Mouse (Mus musculus): ENCODE measurements around the gene Tenm4. TPM values are rescaled to one million over a fixed set of nuclear protein-coding genes. Genes with fewer than 3 reads are reported as not detected.

Gene Tenm4
- polyA plus RNA-seq, 1 experiment from 2014 or later: 33.1 TPM

GRCm38 (mm10) chr7:96818236-96818916 lies 647.3 kb downstream of the Tenm4 start:
- Histone ChIP-seq H3K27ac (no peak overlapping the region), H3K9me3 (no peaks in the 10 kb centered on the region), H3K9ac (no peak overlapping the region), H3K4me3 (no peak overlapping the region), H3K36me3 (no peaks in the 10 kb centered on the region), H3K27me3 (0 out of 2 replicates have a peak, but pooled peaks cover 2% of the 10 kb centered on the region), H3K4me1 (replicated peaks) (peaks cover 28% of the 10 kb centered on the region), H3K4me2 (no peak overlapping the region)
- WGBS: 91% methylated on average over 6 of the region's 6 CpGs
- no peak for ATAC-seq (ENCODE audit: low FRiP score)

GRCm38 (mm10) chr7:96819538-96819937 lies 648.5 kb downstream of the Tenm4 start:
- no peak for ATAC-seq (ENCODE audit: low FRiP score)
- H3K27ac ChIP-seq: no peak overlapping the region
- 53% methylated on average over 3 of the region's 3 CpGs for WGBS

GRCm38 (mm10) chr7:96820343-96820742 lies 649.3 kb downstream of the Tenm4 start:
- Histone ChIP-seq H3K9me3 (no peaks in the 10 kb centered on the region), H3K27ac (peak overlapping the region; percentile 25; the same call in 1 of the 2 replicates), H3K4me1 (replicated peaks) (peaks cover 27% of the 10 kb centered on the region), H3K4me3 (no peak overlapping the region), H3K27me3 (peaks cover 7% of the 10 kb centered on the region; the same call in 1 of the 2 replicates), H3K36me3 (no peaks in the 10 kb centered on the region), H3K4me2 (no peak overlapping the region), H3K9ac (no peak overlapping the region)
- peak; percentile 53; the same call in 1 of the 2 replicates for ATAC-seq (ENCODE audit: low FRiP score)
- 36% methylated on average over 6 of the region's 6 CpGs for WGBS

More at GRCm38 (mm10) chr7:96819538-96819937, 648.5 kb downstream of the Tenm4 start:
- Histone ChIP-seq H3K9ac (no peak overlapping the region), H3K9me3 (no peaks in the 10 kb centered on the region), H3K36me3 (no peaks in the 10 kb centered on the region), H3K4me3 (no peak overlapping the region), H3K4me1 (replicated peaks) (peaks cover 27% of the 10 kb centered on the region), H3K4me2 (no peak overlapping the region), H3K27me3 (0 out of 2 replicates have a peak, but pooled peaks cover 2% of the 10 kb centered on the region)

- WGBS: 79% methylated on average over 6 of the region's 6 CpGs
- H3K36me3 ChIP-seq: peaks cover 11% of the 10 kb centered on the region; the same call in 1 of the 2 replicates
- H3K27me3 ChIP-seq: peaks cover 4% of the 10 kb centered on the region; the same call in 1 of the 2 replicates
- no peak for ATAC-seq (ENCODE audit: low FRiP score)
- peaks cover 9% of the 10 kb centered on the region for H3K4me1 ChIP-seq (replicated peaks)
- no peak overlapping the region for H3K4me2 ChIP-seq
- no peak overlapping the region for H3K4me3 ChIP-seq
- no peaks in the 10 kb centered on the region for H3K9me3 ChIP-seq
- H3K27ac ChIP-seq: no peak overlapping the region
- no peak overlapping the region for H3K9ac ChIP-seq
Measured at GRCm38 (mm10) chr7:96826101-96826500, 655.1 kb downstream of the Tenm4 start.

GRCm38 (mm10) chr7:96826672-96827071 lies 655.6 kb downstream of the Tenm4 start:
- H3K36me3 ChIP-seq: peaks cover 11% of the 10 kb centered on the region; the same call in 1 of the 2 replicates
- no peak overlapping the region for H3K4me2 ChIP-seq
- WGBS: 90% methylated on average over 6 of the region's 6 CpGs
- no peaks in the 10 kb centered on the region for H3K9me3 ChIP-seq
- peaks cover 12% of the 10 kb centered on the region for H3K4me1 ChIP-seq (replicated peaks)
- peaks cover 4% of the 10 kb centered on the region; the same call in 1 of the 2 replicates for H3K27me3 ChIP-seq
- no peak overlapping the region for H3K4me3 ChIP-seq
- no peak for ATAC-seq (ENCODE audit: low FRiP score)
- H3K27ac ChIP-seq: no peak overlapping the region
- H3K9ac ChIP-seq: no peak overlapping the region

- WGBS: 17% methylated on average over 9 of the region's 9 CpGs
Measured at GRCm38 (mm10) chr7:96832551-96832950, 661.5 kb downstream of the Tenm4 start.

GRCm38 (mm10) chr7:96833012-96833411 lies 662.0 kb downstream of the Tenm4 start:
- H3K27ac ChIP-seq: peak overlapping the region; percentile 72

More at GRCm38 (mm10) chr7:96832551-96832950, 661.5 kb downstream of the Tenm4 start:
- Histone ChIP-seq H3K9ac (no peak overlapping the region), H3K9me3 (no peaks in the 10 kb centered on the region), H3K36me3 (peaks cover 13% of the 10 kb centered on the region; the same call in 1 of the 2 replicates), H3K4me3 (no peak overlapping the region), H3K4me1 (replicated peaks) (peaks cover 41% of the 10 kb centered on the region), H3K4me2 (no peak overlapping the region), H3K27ac (peak overlapping the region; percentile 72), H3K27me3 (no peaks in the 10 kb centered on the region)
- peak; percentile 67 for ATAC-seq (ENCODE audit: low FRiP score)

GRCm38 (mm10) chr7:96834681-96835289 lies 663.7 kb downstream of the Tenm4 start:
- Histone ChIP-seq H3K4me2 (no peak overlapping the region), H3K9me3 (no peaks in the 10 kb centered on the region), H3K4me1 (replicated peaks) (peaks cover 41% of the 10 kb centered on the region), H3K27ac (peak overlapping the region; percentile 52), H3K36me3 (peaks cover 20% of the 10 kb centered on the region), H3K27me3 (no peaks in the 10 kb centered on the region), H3K9ac (no peak overlapping the region), H3K4me3 (no peak overlapping the region)
- 41% methylated on average over 6 of the region's 6 CpGs for WGBS
- ATAC-seq (ENCODE audit: low FRiP score): no peak

More at GRCm38 (mm10) chr7:96833012-96833411, 662.0 kb downstream of the Tenm4 start:
- H3K9me3 ChIP-seq: no peaks in the 10 kb centered on the region
- no peak overlapping the region for H3K4me3 ChIP-seq
- H3K9ac ChIP-seq: no peak overlapping the region
- ATAC-seq (ENCODE audit: low FRiP score): peak; percentile 6; the same call in 1 of the 2 replicates
- WGBS: 43% methylated on average over 3 of the region's 3 CpGs
- H3K27me3 ChIP-seq: no peaks in the 10 kb centered on the region
- H3K4me1 ChIP-seq (replicated peaks): peaks cover 41% of the 10 kb centered on the region
- peaks cover 9% of the 10 kb centered on the region; the same call in 1 of the 2 replicates for H3K36me3 ChIP-seq
- no peak overlapping the region for H3K4me2 ChIP-seq

- no peaks in the 10 kb centered on the region for H3K27me3 ChIP-seq
- H3K9ac ChIP-seq: no peak overlapping the region
- no peak overlapping the region for H3K4me3 ChIP-seq
- no peak overlapping the region for H3K4me2 ChIP-seq
- H3K9me3 ChIP-seq: no peaks in the 10 kb centered on the region
- ATAC-seq (ENCODE audit: low FRiP score): no peak
- 0 out of 2 replicates have a peak overlapping the region, but pooled peaks have one; percentile 35 for H3K27ac ChIP-seq
- 53% methylated on average over 2 of the region's 2 CpGs for WGBS
- H3K4me1 ChIP-seq (replicated peaks): peaks cover 38% of the 10 kb centered on the region
- H3K36me3 ChIP-seq: peaks cover 20% of the 10 kb centered on the region
Measured at GRCm38 (mm10) chr7:96835313-96835712, 664.3 kb downstream of the Tenm4 start.

- H3K4me3 ChIP-seq: no peak overlapping the region
- H3K27ac ChIP-seq: no peak overlapping the region
- ATAC-seq (ENCODE audit: low FRiP score): no peak
- 63% methylated on average over 8 of the region's 8 CpGs for WGBS
- H3K4me1 ChIP-seq (replicated peaks): peaks cover 24% of the 10 kb centered on the region
- H3K36me3 ChIP-seq: peaks cover 20% of the 10 kb centered on the region
- H3K27me3 ChIP-seq: no peaks in the 10 kb centered on the region
- no peaks in the 10 kb centered on the region for H3K9me3 ChIP-seq
- no peak overlapping the region for H3K9ac ChIP-seq
- H3K4me2 ChIP-seq: no peak overlapping the region
Measured at GRCm38 (mm10) chr7:96838271-96838841, 667.3 kb downstream of the Tenm4 start.

GRCm38 (mm10) chr7:96838926-96839325 lies 667.9 kb downstream of the Tenm4 start:
- Histone ChIP-seq H3K27me3 (no peaks in the 10 kb centered on the region), H3K9me3 (no peaks in the 10 kb centered on the region), H3K4me2 (no peak overlapping the region), H3K9ac (no peak overlapping the region), H3K27ac (no peak overlapping the region), H3K4me1 (replicated peaks) (peaks cover 27% of the 10 kb centered on the region), H3K4me3 (no peak overlapping the region), H3K36me3 (peaks cover 20% of the 10 kb centered on the region)
- WGBS: 94% methylated on average over 4 of the region's 4 CpGs
- no peak for ATAC-seq (ENCODE audit: low FRiP score)

GRCm38 (mm10) chr7:96839586-96839985 lies 668.5 kb downstream of the Tenm4 start:
- H3K27ac ChIP-seq: no peak overlapping the region
- H3K4me2 ChIP-seq: no peak overlapping the region
- H3K36me3 ChIP-seq: peaks cover 20% of the 10 kb centered on the region
- no peak overlapping the region for H3K9ac ChIP-seq
- no peak for ATAC-seq (ENCODE audit: low FRiP score)
- H3K4me1 ChIP-seq (replicated peaks): peaks cover 30% of the 10 kb centered on the region
- H3K9me3 ChIP-seq: no peaks in the 10 kb centered on the region
- no peaks in the 10 kb centered on the region for H3K27me3 ChIP-seq
- 93% methylated on average over 4 of the region's 4 CpGs for WGBS
- no peak overlapping the region for H3K4me3 ChIP-seq
